Mouse (Mus musculus) hindlimb bud, embryonic 11.5 days (tissue): Measurements from ENCODE around the gene Uqcc1.

Experiments used
- DNase-seq: peaks from one replicate; pipeline ENCODE4 v3.0.0-alpha.2; 2012; ENCODE audit warnings: low read depth, low spot score; ENCODE audit errors: extremely low spot score

Gene Uqcc1

DNA sequence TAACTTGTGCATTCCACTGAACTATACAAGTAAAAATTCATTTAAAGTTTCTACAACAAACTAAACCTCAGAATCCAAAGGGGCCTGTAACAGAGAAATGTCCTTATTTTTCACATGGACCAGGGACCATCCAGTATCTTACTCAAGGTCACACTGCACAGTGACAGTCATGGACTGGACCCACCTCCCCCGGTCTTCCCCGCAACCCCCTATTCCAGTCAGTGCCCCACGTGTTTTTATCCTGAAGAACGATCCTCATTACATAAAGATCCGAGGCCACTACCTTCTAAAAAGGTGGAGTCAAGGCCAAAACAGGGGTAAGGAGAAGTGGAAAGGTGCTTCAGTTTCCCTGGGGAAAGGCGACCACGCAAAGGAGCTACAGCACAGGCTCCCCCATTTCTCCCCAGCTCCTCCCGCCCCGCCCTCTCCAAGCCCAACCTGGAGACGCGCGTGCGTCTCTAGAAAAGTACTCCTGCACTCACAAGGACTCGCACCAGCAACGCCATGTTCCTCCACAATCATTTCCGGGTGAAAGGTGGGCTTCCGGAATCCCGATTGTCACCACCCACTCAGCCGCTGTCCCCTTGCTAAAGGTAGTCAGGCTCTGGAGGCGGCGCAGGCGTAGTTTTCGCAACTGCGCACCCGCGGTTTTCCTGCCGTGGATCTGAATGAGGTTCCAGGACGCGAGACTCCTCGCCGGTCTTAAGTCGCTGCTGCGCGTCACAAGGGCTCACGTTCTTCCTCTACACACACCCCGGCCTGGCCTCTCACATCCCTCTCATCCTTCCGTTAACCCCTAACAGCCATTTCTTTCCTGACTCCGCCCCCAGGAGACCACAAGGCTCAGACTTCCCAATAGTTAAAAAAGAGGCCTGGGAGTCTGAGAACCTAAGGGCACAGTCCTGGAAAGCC, at the start of gene Uqcc1:
Gene Uqcc1 (minus strand): TSS at position 780 of the 912 bp plus-strand sequence.
- DNase-seq: peak; percentile 81

DNA sequence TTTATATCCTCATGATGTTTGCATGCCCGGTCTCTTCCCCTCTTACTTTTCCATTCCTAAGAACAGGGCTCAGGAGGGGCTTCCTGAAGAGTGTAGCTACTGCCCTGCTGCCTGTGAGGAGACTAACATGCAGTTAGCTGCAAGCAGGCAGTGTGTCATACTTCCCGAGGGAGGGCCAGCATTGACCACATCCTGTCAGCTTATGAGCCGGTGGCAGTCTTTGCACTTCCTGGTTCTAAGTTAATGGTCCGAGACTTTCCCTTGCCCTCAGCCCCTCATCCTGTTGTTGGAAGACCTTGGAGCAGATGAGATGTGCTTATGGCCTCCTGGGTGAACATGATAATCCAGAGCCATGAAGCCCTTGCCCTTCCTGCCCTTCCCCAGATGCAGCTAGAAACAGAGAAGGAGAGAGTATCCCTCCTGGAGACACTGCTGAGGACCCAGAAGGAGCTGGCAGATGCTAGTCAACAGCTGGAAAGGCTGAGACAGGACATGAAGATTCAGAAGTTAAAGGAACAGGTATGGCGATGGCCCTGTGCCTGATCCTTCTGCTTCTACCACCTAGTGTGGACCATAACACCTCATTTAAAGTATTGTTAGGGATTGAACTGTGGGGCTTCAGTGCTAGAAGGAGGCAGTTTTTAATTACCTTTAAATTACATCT, 49.4 kb upstream of the Uqcc1 start:
- DNase-seq: no peak

DNA sequence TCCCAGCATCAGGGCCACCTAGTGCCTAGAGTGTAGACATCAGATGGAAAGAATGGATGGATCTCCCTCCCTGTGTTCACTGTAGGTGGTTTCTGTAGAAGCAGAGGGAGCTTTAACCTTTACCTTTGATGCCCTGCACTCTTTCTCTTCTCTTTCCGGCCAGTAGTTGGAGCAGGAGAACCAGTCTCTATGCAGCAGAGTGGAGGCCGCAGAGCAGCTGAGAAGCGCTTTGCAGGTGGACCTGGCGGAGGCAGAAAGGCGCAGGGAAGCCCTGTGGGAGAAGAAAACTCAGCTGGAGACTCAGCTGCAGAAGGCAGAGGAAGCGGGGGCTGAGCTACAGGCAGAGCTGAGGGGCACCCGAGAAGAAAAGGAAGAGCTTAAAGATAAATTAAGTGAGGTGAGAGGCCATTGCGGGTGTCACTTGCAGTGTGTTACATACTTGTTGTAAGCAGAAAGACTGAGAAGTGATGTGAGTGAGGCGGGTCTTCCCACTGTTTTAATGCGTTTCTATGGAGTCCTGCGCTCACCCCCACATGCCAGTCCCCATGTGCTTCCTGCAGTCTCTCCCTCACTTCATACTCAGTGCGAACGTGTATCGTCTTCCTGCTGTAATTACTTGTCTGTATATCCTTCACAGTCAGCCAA, 44.1 kb upstream of the Uqcc1 start:
- DNase-seq: no peak

DNA sequence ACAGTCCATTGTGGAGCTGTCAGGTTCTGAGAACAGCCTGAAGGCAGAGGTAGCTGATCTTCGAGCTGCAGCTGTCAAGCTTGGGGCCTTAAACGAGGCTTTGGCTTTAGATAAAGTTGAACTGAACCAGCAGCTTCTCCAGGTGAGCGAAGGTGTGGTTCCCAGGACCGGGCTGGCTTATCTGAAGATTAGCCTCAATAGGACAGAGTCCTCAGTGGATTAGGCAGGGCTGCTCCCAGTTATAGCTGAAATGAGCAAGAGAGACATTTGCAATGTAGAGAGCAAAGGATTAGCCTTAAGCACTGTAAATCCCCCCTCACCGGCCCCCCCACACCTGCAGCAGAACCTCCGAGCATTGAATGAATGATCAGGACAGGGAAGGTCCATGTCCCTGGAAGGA, 43.2 kb upstream of the Uqcc1 start:
- no peak for DNase-seq

DNA sequence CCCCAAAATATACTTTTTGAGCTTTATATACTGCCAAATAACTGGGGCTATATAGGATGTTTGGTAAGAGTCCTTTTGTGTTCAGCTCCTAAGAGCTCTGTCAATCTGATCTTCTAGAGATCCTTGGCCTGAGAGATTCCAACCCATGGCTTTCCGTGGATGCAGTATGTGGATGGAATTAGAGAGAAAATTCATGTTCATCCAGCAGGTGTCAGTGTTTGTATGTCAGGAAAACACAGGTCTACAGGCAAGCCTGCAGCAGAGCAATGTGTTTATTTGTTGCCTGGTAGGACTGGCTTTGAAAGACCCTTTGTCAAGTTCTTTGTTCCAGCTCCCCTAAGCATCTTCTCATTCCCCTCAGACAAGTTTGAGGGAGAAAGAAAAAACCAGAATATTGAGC, 32.9 kb upstream of the Uqcc1 start:
- no peak for DNase-seq

DNA sequence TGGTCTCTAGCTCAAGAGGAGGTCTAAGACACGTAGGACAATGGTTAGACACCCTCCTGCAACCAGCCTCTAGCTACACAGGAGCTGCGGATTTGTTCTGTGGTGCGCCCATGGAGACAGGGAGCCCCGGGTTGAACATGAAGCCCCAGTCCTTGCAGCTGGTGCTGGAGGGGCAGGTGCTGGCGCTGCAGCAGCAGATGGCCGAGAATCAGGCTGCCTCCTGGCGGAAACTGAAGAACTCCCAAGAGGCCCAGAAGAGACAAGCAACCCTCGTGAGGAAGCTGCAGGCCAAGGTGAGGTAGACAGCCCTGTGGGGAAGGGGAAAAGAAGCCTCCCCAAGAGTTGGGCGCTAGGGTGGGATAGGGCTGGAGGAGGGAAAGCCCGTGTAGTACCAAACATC, 31.8 kb upstream of the Uqcc1 start:
- no peak for DNase-seq

DNA sequence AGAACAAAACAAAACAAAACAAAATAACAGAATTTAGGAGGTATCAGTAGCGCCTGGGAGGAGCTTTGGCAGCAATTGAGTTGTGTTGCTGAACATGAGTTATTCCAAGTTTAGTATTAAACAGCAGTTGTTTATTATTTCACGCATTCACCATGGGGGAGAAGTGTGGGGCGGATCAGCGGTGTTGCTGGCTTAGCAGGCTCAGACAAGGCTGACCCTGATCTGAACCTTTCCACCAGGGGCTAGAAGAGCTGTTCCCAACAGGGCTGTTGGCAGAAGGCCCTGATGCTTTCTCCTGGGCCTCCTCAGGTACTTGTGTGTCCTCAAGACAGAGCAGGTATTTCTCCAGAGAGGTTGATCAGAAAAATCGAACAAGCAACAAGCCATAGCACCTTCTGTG, 29.9 kb upstream of the Uqcc1 start:
- DNase-seq: no peak

- DNase-seq: peak; percentile 96
These were observed 26.3 kb upstream of the Uqcc1 start, which contains the start of gene Cep250 for GRCm38 (mm10) chr2:155956134-155957059. Gene Cep250 (plus strand): TSS chr2:155956458.

DNA sequence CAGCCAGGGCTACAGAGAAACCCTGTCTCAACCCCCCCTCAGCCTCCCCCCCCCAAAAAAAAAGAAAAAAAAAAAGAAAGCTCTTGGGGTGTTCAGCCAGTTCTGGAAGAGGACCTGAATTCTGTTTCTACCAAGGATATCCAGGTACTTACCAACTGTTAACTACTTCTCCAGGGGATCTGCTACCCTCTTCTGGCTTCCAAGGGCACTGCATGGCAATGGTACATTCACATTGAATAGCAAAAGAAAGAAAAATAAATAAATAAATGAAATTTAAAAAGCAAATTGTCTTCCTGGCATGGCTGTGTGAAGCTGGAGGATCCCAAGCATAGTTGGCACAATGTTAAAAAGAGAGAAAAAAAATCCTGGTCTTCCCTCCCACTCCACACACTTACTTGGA, 21.9 kb upstream of the Uqcc1 start:
- DNase-seq: no peak

GRCm38 (mm10) chr2:155949362-155949761, 19.3 kb upstream of the Uqcc1 start:
- DNase-seq: no peak

DNA sequence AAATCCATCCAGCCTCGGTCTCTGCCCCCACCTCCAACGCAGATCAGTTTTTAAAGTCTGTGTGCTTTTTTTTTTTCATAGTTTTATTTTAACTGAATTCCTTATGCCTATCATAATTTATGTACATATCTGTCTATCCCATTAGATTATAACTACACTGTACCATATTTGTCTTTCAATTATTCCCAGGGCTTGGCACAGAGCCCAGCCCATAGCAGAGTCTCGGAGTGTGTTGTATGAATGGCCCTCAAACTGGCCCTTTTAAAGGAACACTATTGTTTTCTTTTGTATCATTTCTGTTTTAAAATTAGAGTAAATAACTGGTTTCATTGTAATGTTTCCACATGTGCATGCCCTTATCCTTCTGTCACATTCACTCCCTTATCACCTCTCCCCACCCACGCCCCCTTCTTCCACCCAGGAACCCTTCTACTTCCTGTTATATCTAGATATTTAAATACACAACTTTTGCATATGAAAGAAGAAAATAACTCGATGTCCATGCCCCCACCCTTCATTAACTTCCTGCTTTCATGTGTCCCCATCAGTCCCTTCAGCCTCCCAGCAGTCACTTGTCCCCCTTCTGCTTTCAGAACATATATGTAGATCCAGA, 17.4 kb upstream of the Uqcc1 start:
- DNase-seq: no peak

- DNase-seq: no peak
These were observed 16.4 kb upstream of the Uqcc1 start for GRCm38 (mm10) chr2:155946499-155946898.

DNA sequence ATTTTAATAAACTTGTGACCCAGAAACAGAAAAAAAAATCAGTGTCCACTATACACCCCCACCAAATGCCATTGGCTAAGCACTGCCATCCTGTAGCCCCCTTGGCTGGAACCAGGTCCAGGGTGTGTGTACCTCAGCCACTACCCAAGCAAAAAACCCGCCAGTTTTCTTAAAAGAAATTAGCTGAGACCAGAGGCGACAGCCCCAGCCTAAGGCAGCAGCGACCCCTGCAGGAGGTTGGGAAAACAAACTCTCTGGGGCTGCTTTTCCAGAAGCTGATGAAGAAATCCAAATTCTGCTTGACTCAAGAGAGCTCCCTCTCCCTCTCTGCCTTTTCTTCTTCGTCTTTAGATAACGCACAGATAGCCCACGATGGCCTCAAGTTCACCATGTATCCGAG, 16.0 kb upstream of the Uqcc1 start:
- DNase-seq: peak; percentile 62

- no peak for DNase-seq
These were observed 15.5 kb upstream of the Uqcc1 start for GRCm38 (mm10) chr2:155945580-155945979.

GRCm38 (mm10) chr2:155945124-155945523, 15.0 kb upstream of the Uqcc1 start, which contains the start of gene Gdf5:
Gene Gdf5 (minus strand): TSS chr2:155945367.
- no peak for DNase-seq

DNA sequence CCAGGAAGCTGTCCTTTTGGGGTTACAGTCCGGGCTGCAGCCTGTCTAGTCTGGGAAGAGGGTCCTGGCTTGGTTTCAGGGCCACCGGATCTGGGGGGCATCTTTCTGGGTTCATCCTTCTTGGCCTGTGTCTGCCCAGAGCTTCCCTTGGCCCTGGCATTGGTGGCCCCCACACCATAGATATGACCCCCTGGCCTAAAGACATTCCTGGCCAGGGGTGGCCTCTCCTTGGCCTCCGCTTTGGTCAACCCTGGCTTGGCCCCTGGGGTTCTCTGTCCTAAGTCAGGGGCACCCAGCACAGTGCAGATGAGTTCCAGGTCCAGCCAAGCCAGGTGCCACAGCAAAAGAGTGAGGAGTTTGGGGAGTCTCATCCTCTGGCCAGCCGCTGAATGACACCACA, 14.6 kb upstream of the Uqcc1 start:
- no peak for DNase-seq

DNA sequence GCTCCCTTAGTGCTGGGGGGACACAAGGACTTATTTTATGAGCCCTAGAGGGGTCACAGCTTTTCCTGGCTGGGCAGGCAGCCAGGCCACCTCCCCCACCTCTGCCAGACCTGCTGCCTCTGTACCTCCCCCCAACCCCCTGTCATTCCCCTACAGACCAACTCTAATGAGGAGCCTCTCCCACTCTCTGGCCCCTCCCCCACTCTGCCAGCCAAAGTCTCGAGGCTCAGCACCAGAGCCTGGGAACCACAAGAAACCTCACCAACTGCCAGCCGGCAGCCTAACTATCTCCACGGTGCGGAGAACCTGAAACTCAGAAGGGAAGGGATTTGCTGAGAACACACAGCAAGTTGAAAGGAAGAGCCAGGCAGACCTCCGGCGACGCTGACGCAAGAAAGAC, 13.4 kb upstream of the Uqcc1 start:
- no peak for DNase-seq

DNA sequence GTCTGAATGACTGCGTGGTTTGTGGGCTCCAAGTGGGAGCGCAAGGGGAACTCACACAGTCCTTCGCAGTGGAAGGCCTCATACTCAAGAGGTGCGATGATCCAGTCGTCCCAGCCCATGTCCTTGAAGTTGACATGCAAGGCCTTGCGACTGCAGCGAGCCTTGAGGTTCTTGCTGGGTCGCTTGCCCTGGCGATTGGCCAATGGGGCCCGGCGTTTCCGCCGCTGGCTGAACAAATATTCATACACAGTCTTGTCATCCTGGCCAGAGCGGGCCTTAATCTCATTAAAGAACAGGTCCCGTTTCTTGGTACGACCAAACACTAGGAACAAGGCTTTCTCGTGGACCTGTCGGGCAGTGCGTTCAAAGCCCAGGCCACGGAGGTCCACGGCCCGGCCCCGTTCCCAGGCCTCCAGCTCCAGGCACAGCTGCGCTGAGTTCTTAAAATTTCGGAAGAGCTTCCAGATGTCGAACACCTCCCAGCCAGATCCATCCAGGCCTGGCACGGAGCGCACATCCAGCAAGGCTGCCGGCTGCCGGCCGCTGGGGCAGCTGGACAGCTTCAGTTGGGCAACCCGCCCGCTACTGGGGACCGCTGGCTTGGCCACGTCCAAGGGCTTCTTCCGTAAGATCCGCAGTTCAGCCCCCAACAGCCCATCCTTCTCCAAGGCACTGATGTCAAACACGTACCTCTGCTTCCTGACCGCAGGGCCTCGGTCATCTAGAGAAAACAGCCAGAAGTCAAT, 11.8 kb upstream of the Uqcc1 start:
- no peak for DNase-seq

DNA sequence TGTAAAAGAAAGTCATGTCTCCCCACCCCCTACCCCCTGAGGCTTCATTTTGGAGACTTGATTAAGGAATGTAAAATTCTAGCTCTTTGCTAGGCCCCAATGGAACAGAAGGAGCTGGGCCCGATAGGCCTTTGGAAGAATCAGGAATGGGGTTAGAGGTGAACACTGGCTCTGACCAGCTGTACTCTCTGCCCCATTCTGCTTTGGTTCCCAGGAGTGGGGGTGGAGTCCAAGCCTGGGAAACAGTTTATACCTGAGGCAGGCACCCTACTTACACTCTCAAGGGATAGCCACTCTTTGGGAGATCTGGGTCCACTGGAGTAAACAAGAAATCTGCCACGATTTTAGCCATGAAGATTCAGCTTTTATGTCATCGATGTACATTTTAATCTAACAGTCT, 10.6 kb upstream of the Uqcc1 start, which contains the start of gene Gm15557:
Gene Gm15557 (plus strand): TSS at position 48 of the 400 bp plus-strand sequence.
- DNase-seq: no peak
